Mouse (Mus musculus) liver, embryonic 14.5 days (tissue): Measurements from ENCODE around the gene 4922502D21Rik.

Experiments
- CTCF ChIP-seq: IDR thresholded peaks from 2 replicates; pipeline ENCODE4 v1.5.1; 2016; ENCODE audit warnings: antibody characterized with exemption, low read depth, control low read depth
- EP300 ChIP-seq: IDR thresholded peaks from 2 replicates; pipeline ENCODE4 v1.6.1; 2016; ENCODE audit warnings: antibody characterized with exemption, low read depth

DNA sequence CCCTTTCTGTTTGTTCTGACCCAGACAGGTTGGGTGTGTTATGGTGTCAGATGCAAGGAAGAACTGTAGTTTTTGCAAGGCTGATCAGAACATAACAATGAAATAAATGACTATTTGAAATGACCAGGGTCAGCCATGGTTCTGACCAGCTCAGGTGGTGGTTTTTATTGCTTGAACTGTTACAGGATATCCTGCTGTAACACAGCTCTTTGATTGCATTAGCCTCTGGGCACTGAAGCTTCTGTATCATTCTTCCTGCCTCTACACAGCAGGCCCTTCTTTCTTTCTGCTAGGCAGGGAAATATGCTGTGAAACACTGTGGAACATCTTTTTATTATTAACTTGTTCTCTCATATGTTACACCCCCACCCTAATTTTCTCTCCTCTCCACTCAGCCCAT lies 24.8 kb upstream of the 4922502D21Rik start:
- TF ChIP-seq CTCF (no peak), EP300 (no peak)
